Mouse (Mus musculus): ENCODE results near the gene Trpm6.

- TF ChIP-seq POLR2A (IDR thresholded peaks at IDR 0.05; ENCODE audit: insufficient read depth, low read depth, low read length) (no peak), CTCF (IDR thresholded peaks at IDR 0.05) (no peak), EP300 (IDR thresholded peaks at IDR 0.05; ENCODE audit: insufficient read depth, low read depth, low read length) (no peak)
These were observed 49.9 kb downstream of the Trpm6 start for GRCm38 (mm10) chr19:18799646-18800045.

All from heart, adult 2 months (tissue).